Mouse (Mus musculus) cerebellum, adult 2 months (tissue): ENCODE data around the gene Id2.

Experiments used
- CTCF ChIP-seq: fragments of 200-500 bp; IDR thresholded peaks from 2 replicates; pipeline ENCODE4 v1.5.1; 2011; ENCODE audit warnings: low read depth, mild to moderate bottlenecking, control low read depth, low read length, moderate library complexity, borderline replicate concordance; ENCODE audit not compliant: insufficient read depth
- POLR2A ChIP-seq: fragments of 200-500 bp; IDR thresholded peaks from 2 replicates; pipeline ENCODE4 v1.6.1; 2011; ENCODE audit warnings: low read length, control low read depth, borderline replicate concordance; ENCODE audit not compliant: insufficient read depth

DNA sequence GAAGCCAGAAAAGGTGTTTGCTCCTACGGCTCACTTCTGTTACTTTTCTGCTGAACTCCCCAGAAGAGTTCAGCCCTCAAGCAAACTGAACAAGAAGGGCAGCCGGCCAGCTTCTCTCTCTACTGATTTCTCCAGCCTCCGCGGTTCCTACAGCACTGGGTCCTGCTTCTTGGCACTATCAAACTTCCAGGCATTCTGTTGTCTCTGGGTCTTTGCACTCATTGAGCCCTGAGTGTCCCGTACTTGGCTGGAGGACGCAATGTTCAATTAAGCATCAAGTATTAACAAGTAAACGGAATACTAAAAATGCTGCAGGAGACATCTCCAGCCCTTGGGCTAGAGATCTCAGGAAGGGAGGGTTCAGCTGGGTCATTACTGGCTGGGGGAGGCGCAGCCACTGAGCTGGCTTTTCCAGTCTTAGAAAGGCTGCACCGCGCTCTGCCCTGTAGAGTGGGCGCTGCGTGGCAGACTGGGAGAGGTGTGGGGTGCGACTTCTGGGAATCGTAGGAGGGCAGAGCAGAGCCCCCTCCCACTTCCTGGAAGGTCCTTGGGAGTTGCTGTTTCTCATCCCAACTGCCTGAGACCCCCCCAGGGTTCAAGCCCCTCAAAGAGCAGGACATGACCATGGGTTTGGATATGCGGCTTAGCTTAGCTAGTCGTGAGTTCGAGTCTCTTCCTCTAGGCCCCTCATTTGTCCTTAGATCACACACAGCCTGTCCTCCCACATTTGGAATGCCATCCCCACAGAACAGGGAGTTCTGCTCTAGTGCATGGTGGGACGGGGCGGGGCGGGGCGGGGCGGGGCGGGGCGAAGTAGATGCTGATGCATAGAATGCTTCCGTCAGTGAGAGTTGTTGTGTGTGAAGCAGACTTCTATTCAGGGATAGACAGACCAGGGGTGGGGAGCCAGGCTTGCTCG is 13.4 kb downstream of the Id2 start:
- TF ChIP-seq POLR2A (no peak), CTCF (no peak)
